Mouse (Mus musculus) ES-Bruce4 (cell line): ENCODE measurements around the gene Adora2a.

ENCODE experiments used
- CTCF ChIP-seq: IDR thresholded peaks from one replicate; pipeline ENCODE4 v1.8.1; 2011; ENCODE audit warnings: low read depth, low read length
- EP300 ChIP-seq: IDR thresholded peaks from 2 replicates; pipeline ENCODE4 v1.6.1; 2011; ENCODE audit warnings: low read depth, low read length; ENCODE audit not compliant: insufficient read depth
- POLR2A ChIP-seq: IDR thresholded peaks from one replicate; pipeline ENCODE4 v1.8.1; 2011; ENCODE audit warnings: low read length; ENCODE audit not compliant: insufficient read depth

DNA sequence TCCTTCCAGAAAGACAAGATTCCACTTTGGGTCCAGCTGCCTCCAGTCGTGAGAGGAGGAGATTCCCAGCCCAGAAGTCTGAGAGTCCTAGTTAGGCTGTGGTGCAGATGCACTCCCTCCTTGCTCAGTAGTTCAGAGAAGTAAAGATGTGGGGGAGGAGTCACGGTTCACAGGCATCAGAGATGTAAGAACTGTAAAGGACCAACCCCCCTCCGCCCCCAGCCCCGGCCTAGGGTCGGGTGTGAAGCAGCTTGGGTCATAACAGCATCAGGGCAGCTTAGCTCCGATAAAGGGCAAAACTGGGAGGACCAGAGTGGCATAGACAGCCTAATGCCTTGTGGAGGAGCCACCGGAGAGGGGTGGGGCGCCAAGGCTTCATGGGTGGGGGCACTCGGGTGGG lies 205 bp upstream of the Adora2a start:
- TF ChIP-seq EP300 (no peak), CTCF (no peak), POLR2A (no peak)
